Mouse (Mus musculus) C2C12 (cell line): ENCODE results near the gene Hipk4.

Experiments
- CEBPB ChIP-seq: IDR thresholded peaks from one replicate; pipeline ENCODE4 v1.6.1; 2011; ENCODE audit warnings: low read depth, mild to moderate bottlenecking, control low read depth, moderate library complexity
- CTCF ChIP-seq: IDR thresholded peaks from one replicate; pipeline ENCODE4 v1.5.1; 2011; ENCODE audit not compliant: control insufficient read depth, insufficient read depth, insufficient read length
- FOSL1 ChIP-seq: IDR thresholded peaks from one replicate; pipeline ENCODE4 v1.8.0; 2011; ENCODE audit warnings: mild to moderate bottlenecking, low read length; ENCODE audit not compliant: poor library complexity, insufficient read depth, severe bottlenecking
- MAX ChIP-seq: IDR thresholded peaks from one replicate; pipeline ENCODE4 v1.6.1; 2011; ENCODE audit warnings: mild to moderate bottlenecking, control low read depth
- MYOD1 ChIP-seq: IDR thresholded peaks from one replicate; pipeline ENCODE4 v1.6.1; 2011; ENCODE audit warnings: low read depth; ENCODE audit not compliant: control insufficient read depth, insufficient read length

DNA sequence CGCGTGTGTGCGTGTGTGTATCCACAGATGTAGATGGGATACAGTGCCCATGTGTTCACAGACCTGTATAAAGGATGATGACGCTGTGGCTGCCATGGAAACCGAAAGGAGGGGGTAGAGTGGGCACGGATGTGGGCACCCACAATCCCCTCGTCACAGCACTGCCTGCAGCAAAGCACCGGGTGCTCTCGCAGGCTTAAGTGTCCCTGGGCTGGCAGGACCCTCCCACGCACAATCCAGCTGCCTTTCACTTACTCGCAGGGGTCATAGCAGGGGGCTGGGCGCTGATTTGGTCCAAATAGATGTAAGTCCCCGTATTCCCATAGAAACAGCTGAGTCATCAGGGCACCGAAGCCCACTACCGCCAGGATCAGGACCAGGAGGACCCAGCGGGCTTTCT lies 18.4 kb downstream of the Hipk4 start:
- TF ChIP-seq MAX (no peak), CTCF (no peak), FOSL1 (no peak), MYOD1 (no peak), CEBPB (no peak)
